Mouse (Mus musculus) stomach, postnatal 0 days (tissue): Measurements from ENCODE around the gene Pnck. TPM values are rescaled to one million over a fixed set of nuclear protein-coding genes. Genes with fewer than 3 reads are reported as not detected.
A peak's percentile ranks its signal among the peaks of the same experiment; 100 is the strongest.

Experiments used
- ATAC-seq: fragments of 200-750 bp; cut with Nextera tagmentation; 2 replicates; pipeline ENCODE4 v1.8.0; 2017; ENCODE audit not compliant: low FRiP score, low TSS enrichment
- DNase-seq: peaks from one replicate; pipeline ENCODE4 v3.0.0-alpha.2; 2016; ENCODE audit warnings: low spot score
- H3K27ac ChIP-seq: fragments of 300-500 bp; sonication (generic); replicated peaks from 2 replicates; pipeline ENCODE4 v1.5.1; 2014; ENCODE audit warnings: mild to moderate bottlenecking, control low read depth
- H3K27me3 ChIP-seq: fragments of 300-500 bp; sonication (generic); 2 replicates; pipeline ENCODE4 v1.6.1; 2014; ENCODE audit warnings: low read length; ENCODE audit not compliant: control insufficient read depth, insufficient read depth
- H3K36me3 ChIP-seq: fragments of 300-500 bp; sonication (generic); 2 replicates; pipeline ENCODE4 v1.6.1; 2014; ENCODE audit warnings: low read length, mixed read lengths; ENCODE audit not compliant: control insufficient read depth, insufficient read depth
- H3K4me1 ChIP-seq: fragments of 300-500 bp; sonication (generic); replicated peaks from 2 replicates; pipeline ENCODE4 v1.6.1; 2014; ENCODE audit warnings: antibody characterized with exemption; ENCODE audit not compliant: control insufficient read depth, insufficient read depth
- H3K4me2 ChIP-seq: fragments of 300-500 bp; sonication (generic); replicated peaks from 2 replicates; pipeline ENCODE4 v1.6.1; 2014; ENCODE audit warnings: low read depth, mild to moderate bottlenecking, control low read depth, moderate library complexity
- H3K4me3 ChIP-seq: fragments of 300-500 bp; sonication (generic); 2 replicates; pipeline ENCODE4 v1.5.1; 2014; ENCODE audit warnings: low read depth, low read length, control low read depth
- H3K9ac ChIP-seq: fragments of 300-500 bp; sonication (generic); 2 replicates; pipeline ENCODE4 v1.6.1; 2014; ENCODE audit warnings: mild to moderate bottlenecking, low read length, control low read depth, mixed read lengths
- H3K9me3 ChIP-seq: fragments of 300-500 bp; sonication (generic); 2 replicates; pipeline ENCODE4 v1.6.1; 2016; ENCODE audit warnings: low read length; ENCODE audit not compliant: control insufficient read depth
- CTCF ChIP-seq: IDR thresholded peaks from 2 replicates; pipeline ENCODE4 v1.5.1; 2016; ENCODE audit warnings: antibody characterized with exemption, low read depth, mild to moderate bottlenecking, moderate library complexity
- EP300 ChIP-seq: optimal IDR thresholded peaks from 2 replicates; pipeline ENCODE3; 2016; ENCODE audit warnings: antibody characterized with exemption
- WGBS: fragments of 180-500 bp; shearing (Covaris S2); extraction: QIAGEN DNeasy Blood & Tissue Kit; methylation state at CpG from one replicate; pipeline ENCODE4 v1.1.7; 2014; 5-methylcytosine and 5-hydroxymethylcytosine counted together
- polyA plus RNA-seq: library from polyadenylated mRNA; unstranded; fragments of >200 nt; fragmentation: Nextera tagmentation; extraction: Ambion mirVana; gene quantifications from 2 replicates; pipeline ENCODE4 v1.2.1, GENCODE M21; 2015

Pnck gene
- polyA plus RNA-seq = 19.3 and 24.5 TPM in 2 replicates

GRCm38 (mm10) chrX:73659575-73660283 lies at the start of gene Pnck:
Gene Pnck (minus strand): TSS chrX:73660117.
- H3K9me3 ChIP-seq = no peaks in the 10 kb centered on the region
- peak; percentile 48 for ATAC-seq

GRCm38 (mm10) chrX:73700472-73700871 lies 40.6 kb upstream of the Pnck start:
- H3K9ac ChIP-seq = no peak overlapping the region
- H3K9me3 ChIP-seq = no peaks in the 10 kb centered on the region
- no peak for DNase-seq
- H3K4me1 ChIP-seq = no peaks in the 10 kb centered on the region
- 85% methylated on average over 1 of the region's 1 CpGs for WGBS
- H3K36me3 ChIP-seq = no peaks in the 10 kb centered on the region
- H3K27me3 ChIP-seq = no peaks in the 10 kb centered on the region
- no peak overlapping the region for H3K27ac ChIP-seq
- TF ChIP-seq CTCF (peak; percentile 67), EP300 (no peak)
- no peak overlapping the region for H3K4me2 ChIP-seq
- no peak for ATAC-seq
- H3K4me3 ChIP-seq = no peak overlapping the region

More at GRCm38 (mm10) chrX:73659575-73660283, at the start of gene Pnck:
- H3K27ac ChIP-seq = peak within 1 kb of the TSS; percentile 24; the same call in 1 of the 2 replicates
- no peaks in the 10 kb centered on the region for H3K27me3 ChIP-seq
- H3K4me1 ChIP-seq = no peaks in the 10 kb centered on the region
- no peak for DNase-seq
- H3K4me3 ChIP-seq = peak within 1 kb of the TSS; percentile 40
- peak within 1 kb of the TSS; percentile 63 for H3K4me2 ChIP-seq
- TF ChIP-seq EP300 (no peak), CTCF (no peak)
- WGBS = 8% methylated on average over 50 of the region's 57 CpGs
- peak within 1 kb of the TSS; percentile 63 for H3K9ac ChIP-seq
- H3K36me3 ChIP-seq = no peaks in the 10 kb centered on the region

- no peaks in the 10 kb centered on the region for H3K9me3 ChIP-seq
- no peak overlapping the region for H3K4me2 ChIP-seq
- DNase-seq (peak; percentile 60), ATAC-seq (peak; percentile 80)
- no peak overlapping the region for H3K4me3 ChIP-seq
- H3K9ac ChIP-seq = no peak overlapping the region
- WGBS = 55% methylated on average over 3 of the region's 5 CpGs
- no peak overlapping the region for H3K27ac ChIP-seq
- H3K27me3 ChIP-seq = no peaks in the 10 kb centered on the region
- H3K4me1 ChIP-seq = no peaks in the 10 kb centered on the region
- 0 out of 2 replicates have a peak, but pooled peaks cover 3% of the 10 kb centered on the region for H3K36me3 ChIP-seq
- TF ChIP-seq CTCF = peak; percentile 82
- TF ChIP-seq EP300 = no peak
These were observed 31.2 kb upstream of the Pnck start for GRCm38 (mm10) chrX:73690917-73691629.

GRCm38 (mm10) chrX:73685629-73686028 lies 25.7 kb upstream of the Pnck start:
- H3K4me3 ChIP-seq = no peak overlapping the region
- TF ChIP-seq CTCF (no peak), EP300 (no peak)
- ATAC-seq (peak; percentile 80), DNase-seq (peak; percentile 59)
- no peak overlapping the region for H3K4me2 ChIP-seq
- H3K9me3 ChIP-seq = no peaks in the 10 kb centered on the region
- peak overlapping the region; percentile 71 for H3K27ac ChIP-seq
- H3K36me3 ChIP-seq = 0 out of 2 replicates have a peak, but pooled peaks cover 3% of the 10 kb centered on the region
- no peak overlapping the region for H3K9ac ChIP-seq
- H3K27me3 ChIP-seq = no peaks in the 10 kb centered on the region
- no peaks in the 10 kb centered on the region for H3K4me1 ChIP-seq
- WGBS = 39% methylated on average over 3 of the region's 3 CpGs

GRCm38 (mm10) chrX:73684978-73685377 lies 25.1 kb upstream of the Pnck start:
- 0 out of 2 replicates have a peak, but pooled peaks cover 3% of the 10 kb centered on the region for H3K36me3 ChIP-seq
- no peaks in the 10 kb centered on the region for H3K27me3 ChIP-seq
- DNase-seq = no peak
- H3K4me1 ChIP-seq = no peaks in the 10 kb centered on the region
- H3K4me3 ChIP-seq = no peak overlapping the region
- peak overlapping the region; percentile 71 for H3K27ac ChIP-seq
- peak; percentile 82 for ATAC-seq
- no peak overlapping the region for H3K4me2 ChIP-seq
- H3K9ac ChIP-seq = no peak overlapping the region
- no peaks in the 10 kb centered on the region for H3K9me3 ChIP-seq
- no peak for TF ChIP-seq EP300
- TF ChIP-seq CTCF = no peak

GRCm38 (mm10) chrX:73684156-73684555 lies 24.2 kb upstream of the Pnck start:
- no peak for ATAC-seq
- H3K27me3 ChIP-seq = no peaks in the 10 kb centered on the region

More at GRCm38 (mm10) chrX:73684156-73684555, 24.2 kb upstream of the Pnck start:
- H3K9me3 ChIP-seq = no peaks in the 10 kb centered on the region
- H3K4me3 ChIP-seq = no peak overlapping the region
- H3K9ac ChIP-seq = no peak overlapping the region
- H3K36me3 ChIP-seq = 0 out of 2 replicates have a peak, but pooled peaks cover 3% of the 10 kb centered on the region
- no peak overlapping the region for H3K27ac ChIP-seq
- no peak overlapping the region for H3K4me2 ChIP-seq
- no peak for DNase-seq
- WGBS = 80% methylated on average over 2 of the region's 2 CpGs
- H3K4me1 ChIP-seq = no peaks in the 10 kb centered on the region
- TF ChIP-seq CTCF = no peak
- TF ChIP-seq EP300 = no peak
